Mouse (Mus musculus) limb, embryonic 12.5 days (tissue): ENCODE measurements around the gene Hes5. TPM values are rescaled to one million over a fixed set of nuclear protein-coding genes. Genes with fewer than 3 reads are reported as not detected.

Experiments used
- ATAC-seq: fragments of 200-750 bp; cut with Nextera tagmentation; 2 replicates; pipeline ENCODE4 v1.8.0; 2017; ENCODE audit warnings: low read depth, moderate TSS enrichment; ENCODE audit not compliant: insufficient number of reproducible peaks, insufficient read depth, low FRiP score, low TSS enrichment
- H3K27ac ChIP-seq: fragments of 300-500 bp; sonication (generic); 2 replicates; pipeline ENCODE4 v1.5.1; 2016; ENCODE audit warnings: mild to moderate bottlenecking, moderate library complexity
- H3K27me3 ChIP-seq: fragments of 300-500 bp; sonication (generic); 2 replicates; pipeline ENCODE4 v1.6.1; 2016; ENCODE audit warnings: mild to moderate bottlenecking, moderate library complexity
- H3K36me3 ChIP-seq: fragments of 300-500 bp; sonication (generic); 2 replicates; pipeline ENCODE4 v1.6.1; 2016; ENCODE audit warnings: mild to moderate bottlenecking, moderate library complexity
- H3K4me1 ChIP-seq: fragments of 300-500 bp; sonication (generic); replicated peaks from 2 replicates; pipeline ENCODE4 v1.6.1; 2016
- H3K4me2 ChIP-seq: fragments of 300-500 bp; sonication (generic); 2 replicates; pipeline ENCODE4 v1.6.1; 2016; ENCODE audit warnings: mild to moderate bottlenecking, moderate library complexity
- H3K4me3 ChIP-seq: fragments of 300-500 bp; sonication (generic); replicated peaks from 2 replicates; pipeline ENCODE4 v1.5.1; 2016; ENCODE audit warnings: mild to moderate bottlenecking
- H3K9ac ChIP-seq: fragments of 300-500 bp; sonication (generic); replicated peaks from 2 replicates; pipeline ENCODE4 v1.6.1; 2016; ENCODE audit warnings: mild to moderate bottlenecking, moderate library complexity
- H3K9me3 ChIP-seq: fragments of 300-500 bp; sonication (generic); 2 replicates; pipeline ENCODE4 v1.6.1; 2016; ENCODE audit warnings: mild to moderate bottlenecking, moderate library complexity
- WGBS: fragments of 180-500 bp; shearing (Covaris S2); methylation state at CpG from one replicate; pipeline ENCODE4 v1.1.7; 2016; 5-methylcytosine and 5-hydroxymethylcytosine counted together
- polyA plus RNA-seq: library from polyadenylated mRNA; unstranded; fragments of >200 nt; fragmentation: Nextera tagmentation; extraction: Ambion mirVana; gene quantifications from 2 replicates; pipeline ENCODE4 v1.2.1, GENCODE M21; 2016

Gene Hes5
- polyA plus RNA-seq: 0.54 and 1.1 TPM in 2 replicates

GRCm38 (mm10) chr4:154960690-154961225, at the start of gene Hes5:
Hes5 (plus strand) TSS chr4:154960923.
- peaks cover 78% of the 10 kb centered on the region for H3K27me3 ChIP-seq
- peak within 1 kb of the TSS; percentile 89 for H3K4me2 ChIP-seq
- H3K9me3 ChIP-seq: no peaks in the 10 kb centered on the region
- peak within 1 kb of the TSS; percentile 53 for H3K9ac ChIP-seq
- no peak for ATAC-seq
- peaks cover 76% of the 10 kb centered on the region for H3K4me1 ChIP-seq
- no peak within 1 kb of the TSS for H3K27ac ChIP-seq
- WGBS: under 1% methylated on average over 65 of the region's 65 CpGs
- 0 out of 2 replicates have a peak, but pooled peaks cover under 1% of the 10 kb centered on the region for H3K36me3 ChIP-seq
- H3K4me3 ChIP-seq: peak within 1 kb of the TSS; percentile 46

- 84% methylated on average over 2 of the region's 2 CpGs for WGBS
Observed at GRCm38 (mm10) chr4:154911644-154912043, 49.1 kb upstream of the Hes5 start.

GRCm38 (mm10) chr4:154913845-154914244, 46.9 kb upstream of the Hes5 start:
- Histone ChIP-seq H3K27me3 (no peaks in the 10 kb centered on the region), H3K36me3 (no peaks in the 10 kb centered on the region), H3K9ac (no peak overlapping the region), H3K9me3 (no peaks in the 10 kb centered on the region), H3K27ac (no peak overlapping the region), H3K4me3 (no peak overlapping the region), H3K4me1 (peaks cover 14% of the 10 kb centered on the region), H3K4me2 (no peak overlapping the region)
- WGBS: 96% methylated on average over 3 of the region's 3 CpGs
- no peak for ATAC-seq

More at GRCm38 (mm10) chr4:154911644-154912043, 49.1 kb upstream of the Hes5 start:
- Histone ChIP-seq H3K4me3 (no peak overlapping the region), H3K27ac (peak overlapping the region; percentile 66; the same call in 1 of the 2 replicates), H3K9ac (no peak overlapping the region), H3K36me3 (no peaks in the 10 kb centered on the region), H3K9me3 (no peaks in the 10 kb centered on the region), H3K4me1 (peaks cover 19% of the 10 kb centered on the region), H3K4me2 (no peak overlapping the region), H3K27me3 (no peaks in the 10 kb centered on the region)
- no peak for ATAC-seq

GRCm38 (mm10) chr4:154914252-154914651, 46.5 kb upstream of the Hes5 start:
- no peaks in the 10 kb centered on the region for H3K9me3 ChIP-seq

GRCm38 (mm10) chr4:154914707-154915106, 46.0 kb upstream of the Hes5 start:
- no peaks in the 10 kb centered on the region for H3K9me3 ChIP-seq
- H3K27ac ChIP-seq: no peak overlapping the region
- H3K9ac ChIP-seq: no peak overlapping the region
- no peaks in the 10 kb centered on the region for H3K27me3 ChIP-seq
- no peak overlapping the region for H3K4me2 ChIP-seq
- no peak overlapping the region for H3K4me3 ChIP-seq
- 68% methylated on average over 3 of the region's 3 CpGs for WGBS
- ATAC-seq: no peak
- peaks cover 14% of the 10 kb centered on the region for H3K4me1 ChIP-seq
- H3K36me3 ChIP-seq: no peaks in the 10 kb centered on the region

More at GRCm38 (mm10) chr4:154914252-154914651, 46.5 kb upstream of the Hes5 start:
- Histone ChIP-seq H3K9ac (no peak overlapping the region), H3K4me2 (no peak overlapping the region), H3K27ac (no peak overlapping the region), H3K36me3 (no peaks in the 10 kb centered on the region), H3K4me3 (no peak overlapping the region), H3K4me1 (peaks cover 14% of the 10 kb centered on the region), H3K27me3 (no peaks in the 10 kb centered on the region)
- 92% methylated on average over 4 of the region's 4 CpGs for WGBS
- no peak for ATAC-seq

- Histone ChIP-seq H3K27me3 (no peaks in the 10 kb centered on the region), H3K9ac (no peak overlapping the region), H3K4me1 (peaks cover 12% of the 10 kb centered on the region), H3K4me2 (no peak overlapping the region), H3K4me3 (no peak overlapping the region), H3K9me3 (no peaks in the 10 kb centered on the region), H3K27ac (no peak overlapping the region), H3K36me3 (no peaks in the 10 kb centered on the region)
- WGBS: 81% methylated on average over 10 of the region's 10 CpGs
- no peak for ATAC-seq
Observed at GRCm38 (mm10) chr4:154915286-154915685, 45.4 kb upstream of the Hes5 start.

- no peak overlapping the region for H3K4me3 ChIP-seq
- H3K9me3 ChIP-seq: no peaks in the 10 kb centered on the region
- no peak overlapping the region for H3K27ac ChIP-seq
- no peak for ATAC-seq
- H3K4me1 ChIP-seq: no peaks in the 10 kb centered on the region
- no peak overlapping the region for H3K9ac ChIP-seq
- 82% methylated on average over 4 of the region's 4 CpGs for WGBS
- H3K4me2 ChIP-seq: no peak overlapping the region
- H3K36me3 ChIP-seq: no peaks in the 10 kb centered on the region
- no peaks in the 10 kb centered on the region for H3K27me3 ChIP-seq
Observed at GRCm38 (mm10) chr4:154916662-154917061, 44.1 kb upstream of the Hes5 start.

- ATAC-seq: no peak
- H3K4me2 ChIP-seq: no peak overlapping the region
- H3K4me1 ChIP-seq: peaks cover 11% of the 10 kb centered on the region
- H3K4me3 ChIP-seq: no peak overlapping the region
- 83% methylated on average over 4 of the region's 4 CpGs for WGBS
- no peaks in the 10 kb centered on the region for H3K9me3 ChIP-seq
- no peak overlapping the region for H3K27ac ChIP-seq
- H3K36me3 ChIP-seq: no peaks in the 10 kb centered on the region
- no peaks in the 10 kb centered on the region for H3K27me3 ChIP-seq
- no peak overlapping the region for H3K9ac ChIP-seq
Observed at GRCm38 (mm10) chr4:154922291-154922690, 38.4 kb upstream of the Hes5 start.

GRCm38 (mm10) chr4:154922931-154923330, 37.8 kb upstream of the Hes5 start:
- 84% methylated on average over 5 of the region's 5 CpGs for WGBS

GRCm38 (mm10) chr4:154925413-154925812, 35.3 kb upstream of the Hes5 start:
- Histone ChIP-seq H3K4me3 (no peak overlapping the region), H3K27ac (no peak overlapping the region), H3K27me3 (no peaks in the 10 kb centered on the region), H3K36me3 (no peaks in the 10 kb centered on the region), H3K9ac (no peak overlapping the region), H3K4me1 (peaks cover 27% of the 10 kb centered on the region), H3K9me3 (no peaks in the 10 kb centered on the region), H3K4me2 (no peak overlapping the region)
- ATAC-seq: no peak
- 49% methylated on average over 4 of the region's 4 CpGs for WGBS

More at GRCm38 (mm10) chr4:154922931-154923330, 37.8 kb upstream of the Hes5 start:
- H3K4me3 ChIP-seq: no peak overlapping the region
- ATAC-seq: no peak
- no peak overlapping the region for H3K9ac ChIP-seq
- no peaks in the 10 kb centered on the region for H3K9me3 ChIP-seq
- H3K27ac ChIP-seq: no peak overlapping the region
- H3K27me3 ChIP-seq: no peaks in the 10 kb centered on the region
- no peak overlapping the region for H3K4me2 ChIP-seq
- H3K4me1 ChIP-seq: peaks cover 17% of the 10 kb centered on the region
- H3K36me3 ChIP-seq: no peaks in the 10 kb centered on the region

DNA sequence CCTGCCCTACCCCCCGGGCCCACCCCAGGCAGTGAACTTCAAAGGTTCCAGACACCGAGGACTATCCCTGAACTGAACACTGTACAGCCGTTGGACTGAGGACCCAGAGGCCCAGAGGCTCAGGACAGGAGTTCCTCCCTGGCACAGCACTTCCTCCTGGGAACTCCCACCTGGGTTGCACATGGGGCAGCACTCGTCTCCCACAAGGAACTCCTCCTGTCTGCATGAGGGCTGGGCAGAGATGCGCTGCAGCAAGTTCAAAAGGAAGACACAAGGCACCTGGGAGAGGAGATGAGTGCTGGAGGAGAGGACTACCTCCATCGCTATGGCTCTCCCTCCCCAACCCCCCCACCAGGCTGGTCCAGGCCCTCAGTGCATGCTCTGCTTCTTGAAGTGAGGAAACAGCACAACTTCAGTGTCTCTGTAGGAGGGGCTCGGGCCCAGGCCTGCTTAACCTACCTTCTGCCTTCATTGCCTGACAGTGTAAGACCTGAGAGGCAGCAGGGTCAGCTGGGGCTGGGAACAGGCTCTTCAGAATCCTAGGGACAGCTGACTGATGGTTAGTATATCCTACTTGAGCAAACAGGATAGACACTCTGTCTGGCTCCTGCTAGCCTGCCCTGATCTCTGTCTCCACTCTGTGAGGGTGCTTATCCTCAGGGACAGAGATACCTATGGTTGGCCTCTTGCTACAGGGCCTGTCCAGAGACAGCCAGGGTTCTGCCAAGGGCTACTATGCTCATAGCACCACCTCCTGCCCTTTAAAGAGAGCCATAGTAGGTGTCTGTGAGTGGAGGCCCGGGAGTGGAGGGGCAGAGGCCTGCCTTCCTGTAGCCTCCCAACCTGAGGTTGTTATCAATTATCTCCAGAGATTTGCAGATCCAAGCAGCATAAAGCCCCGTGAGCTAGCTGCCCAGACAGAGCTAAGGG, 33.5 kb upstream of the Hes5 start:
- H3K27ac ChIP-seq: peak overlapping the region; percentile 77
- H3K9ac ChIP-seq: no peak overlapping the region
- ATAC-seq: no peak
- H3K4me1 ChIP-seq: peaks cover 27% of the 10 kb centered on the region
- 0 out of 2 replicates have a peak overlapping the region, but pooled peaks have one; percentile 9 for H3K4me3 ChIP-seq
- H3K9me3 ChIP-seq: no peaks in the 10 kb centered on the region
- 42% methylated on average over 9 of the region's 9 CpGs for WGBS
- H3K36me3 ChIP-seq: no peaks in the 10 kb centered on the region
- peak overlapping the region; percentile 34 for H3K4me2 ChIP-seq
- no peaks in the 10 kb centered on the region for H3K27me3 ChIP-seq
